Mouse (Mus musculus) spleen, adult 2 months (tissue): ENCODE measurements at regions not wholly inside any gene's neighbourhood (a gene's known extent, or its start where the extent isn't known, plus 50 kb on each side); places are given as distances from the start of the nearest gene placed in this dataset.
"Not testable (repeated sequence)": the region's sequence is repeated elsewhere in the genome, so short reads cannot be mapped to it uniquely, and the experiment has no call there.

Experiments used
- CTCF ChIP-seq: fragments of 200-500 bp; IDR thresholded peaks from 2 replicates; pipeline ENCODE4 v1.5.1; 2011; ENCODE audit warnings: mild to moderate bottlenecking, inconsistent platforms; ENCODE audit not compliant: insufficient read depth, insufficient read length, insufficient replicate concordance; ENCODE audit errors: extremely low read depth
- POLR2A ChIP-seq: fragments of 200-500 bp; IDR thresholded peaks from 2 replicates; pipeline ENCODE4 v1.6.1; 2011; ENCODE audit warnings: low read depth, low read length, inconsistent platforms

- not testable (repeated sequence) for TF ChIP-seq POLR2A, CTCF
Observed at GRCm38 (mm10) chr17:47237881-47238280, 130.8 kb upstream of the Mrps10 start.
